Mouse (Mus musculus) layer of hippocampus, postnatal 25 days (tissue): ENCODE measurements at regions not wholly inside any gene's neighbourhood (a gene's known extent, or its start where the extent isn't known, plus 50 kb on each side); places are given as distances from the start of the nearest gene placed in this dataset.

Experiments used
- DNase-seq, 2 experiments: peaks; one replicate each; pipeline ENCODE4 v3.0.0; 2022; ENCODE audit warnings: mixed read lengths in 2 of 2, low spot score in 1 of 2; ENCODE audit errors: extremely low spot score in 1 of 2

DNA sequence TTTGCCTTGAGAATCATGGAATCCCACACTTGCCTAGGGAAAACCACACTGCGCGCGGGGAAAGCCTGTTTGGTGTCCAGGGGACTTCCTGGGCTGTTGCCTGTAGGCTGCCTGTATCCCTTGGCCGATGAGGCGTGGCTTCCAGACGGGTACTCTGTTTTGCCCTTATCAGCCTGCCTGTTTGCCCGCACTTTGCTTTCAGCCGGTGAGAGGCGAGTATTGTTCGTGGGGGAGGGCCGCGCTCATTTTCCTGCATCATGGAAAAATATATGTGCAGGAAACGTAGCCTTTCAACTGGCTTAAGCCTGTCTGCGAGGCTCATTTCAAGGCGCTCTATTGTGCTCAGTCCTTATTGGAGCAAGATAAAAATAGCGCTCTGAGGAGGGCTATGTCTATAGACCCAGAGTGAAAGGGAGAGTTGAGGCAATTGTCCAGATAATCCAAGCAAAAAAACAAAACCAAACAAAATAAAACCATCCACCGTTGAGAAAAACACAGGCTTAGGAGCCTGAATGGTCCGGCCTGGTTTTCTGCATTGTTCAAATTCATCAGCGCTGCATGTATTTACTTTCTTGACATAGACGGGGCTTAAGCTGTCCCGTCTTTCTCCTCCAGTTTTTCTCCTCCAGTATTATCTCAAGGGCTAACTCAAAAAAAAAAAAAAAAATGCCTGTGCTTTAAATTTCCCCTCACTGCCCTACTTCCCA lies 67.9 kb downstream of the Klf5 start:
- DNase-seq = no peak

DNA sequence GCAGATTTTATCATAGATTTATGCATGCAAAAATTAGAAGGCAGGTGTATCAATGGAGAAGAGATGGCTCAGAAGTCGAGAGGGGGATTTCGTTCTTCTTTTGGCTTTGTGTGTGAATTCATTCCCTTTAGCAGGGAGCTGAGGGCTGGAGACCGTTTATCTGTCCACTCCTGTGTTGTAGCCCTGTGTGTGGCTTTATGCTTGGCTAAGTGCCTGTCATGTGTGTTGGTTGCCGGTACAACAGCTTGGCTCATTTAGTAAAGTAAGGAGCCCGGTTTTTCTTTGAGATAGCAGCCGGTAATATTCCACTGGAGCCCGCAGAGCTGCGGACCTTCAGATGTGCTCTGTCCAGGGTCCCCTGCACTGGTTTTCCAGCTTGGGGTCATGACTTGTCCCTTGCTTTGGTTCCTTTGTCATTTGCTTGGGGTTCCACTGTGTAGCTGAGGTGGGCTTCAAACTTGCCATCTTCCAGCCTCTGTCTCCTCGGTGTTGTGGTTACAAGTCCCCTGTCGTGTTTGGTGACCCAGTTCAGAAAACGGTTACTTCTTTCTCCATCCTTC lies 68.6 kb downstream of the Klf5 start:
- no peak for DNase-seq

GRCm38 (mm10) chr14:99369366-99369765 lies 70.9 kb downstream of the Klf5 start:
- no peak for DNase-seq

GRCm38 (mm10) chr14:99373682-99374081 lies 75.2 kb downstream of the Klf5 start:
- no peak for DNase-seq

GRCm38 (mm10) chr14:99375040-99375610 lies 76.6 kb downstream of the Klf5 start:
- DNase-seq = no peak

DNA sequence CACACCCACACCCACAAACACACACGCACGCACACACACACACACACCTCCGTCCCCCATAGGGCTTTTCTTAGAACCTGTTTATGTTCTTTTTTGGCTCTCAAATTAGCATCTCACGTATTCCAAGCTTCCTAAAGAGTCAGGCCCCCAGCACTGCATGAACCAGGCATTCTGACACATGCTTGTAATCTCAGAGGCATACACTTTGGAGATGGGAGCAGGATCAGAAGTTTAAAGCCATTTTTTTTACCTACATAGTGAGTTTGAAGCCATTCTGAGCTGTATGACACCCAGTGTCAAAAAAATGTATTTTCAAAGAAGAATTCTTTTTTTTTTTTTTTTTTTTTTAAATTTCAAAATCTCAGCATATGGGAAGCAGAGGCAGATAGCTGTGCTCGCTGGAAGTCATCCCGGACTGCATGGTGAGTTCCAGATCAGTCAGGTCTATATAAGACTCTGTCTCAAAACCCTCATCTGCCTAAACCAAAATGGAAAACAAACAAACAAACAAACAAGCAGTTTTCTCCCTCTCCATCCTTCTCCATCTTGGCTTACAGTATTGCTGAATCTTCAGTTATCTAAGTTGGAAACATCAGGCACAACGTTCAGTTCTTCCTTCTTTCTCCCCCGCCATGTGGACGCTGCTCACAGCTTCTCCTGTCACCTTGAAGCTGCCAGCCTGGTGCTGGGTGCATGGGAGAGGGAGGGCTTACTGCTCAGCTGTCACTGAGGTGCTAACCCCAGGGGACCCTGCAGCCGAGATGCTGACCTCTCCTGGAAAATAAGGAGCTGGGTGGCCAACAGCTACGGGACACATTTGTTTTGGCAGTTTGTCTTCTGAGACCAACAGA lies 78.4 kb downstream of the Klf5 start:
- DNase-seq = no peak

- DNase-seq = no peak
Measured at GRCm38 (mm10) chr14:99381262-99382017, 82.9 kb downstream of the Klf5 start.

GRCm38 (mm10) chr14:99382051-99382450 lies 83.6 kb downstream of the Klf5 start:
- no peak for DNase-seq

DNA sequence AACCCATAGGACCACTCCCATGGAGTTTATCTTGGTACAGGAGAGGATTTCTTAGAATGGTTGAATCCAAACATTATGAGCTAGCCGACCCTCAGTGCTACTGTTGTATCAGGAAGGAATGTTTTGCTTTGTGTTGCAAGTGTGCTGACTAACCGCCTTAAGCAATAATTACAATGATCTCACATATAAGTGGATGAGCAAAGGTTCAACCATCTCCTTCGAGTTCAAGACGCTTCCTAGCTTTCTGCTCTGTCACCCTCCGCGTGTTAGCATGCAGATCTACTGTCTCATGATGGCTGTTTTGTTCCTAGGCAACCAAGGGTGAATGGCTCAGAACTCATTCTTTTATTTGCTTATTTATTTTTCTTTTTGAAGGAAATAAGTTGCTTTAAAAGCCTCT lies 84.7 kb downstream of the Klf5 start:
- no peak for DNase-seq

GRCm38 (mm10) chr14:99387581-99387980 lies 89.1 kb downstream of the Klf5 start:
- no peak for DNase-seq

- no peak for DNase-seq
Measured at GRCm38 (mm10) chr14:99389306-99389705, 90.8 kb downstream of the Klf5 start.

DNA sequence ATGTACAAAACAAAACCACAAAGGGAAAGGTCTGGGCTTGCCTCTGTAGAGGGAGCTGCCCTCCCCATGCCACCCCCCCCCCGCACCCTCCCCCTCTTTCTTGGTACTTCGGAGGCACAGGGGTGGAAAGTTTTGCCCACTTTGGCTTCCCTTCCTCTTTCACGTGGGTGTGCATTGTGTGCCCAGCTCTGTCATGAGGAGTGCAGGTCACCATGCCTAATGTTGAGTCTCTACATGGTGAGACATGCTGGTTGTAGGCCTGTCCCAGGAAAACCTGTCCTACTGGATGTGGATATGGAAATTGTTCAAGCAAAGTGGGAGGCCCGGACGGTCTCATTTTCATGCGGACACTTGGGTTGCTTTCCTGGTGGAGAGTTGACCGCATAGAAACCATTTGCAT lies 93.2 kb downstream of the Klf5 start:
- DNase-seq = no peak

GRCm38 (mm10) chr14:99392813-99393212 lies 94.3 kb downstream of the Klf5 start:
- DNase-seq = no peak

- no peak for DNase-seq
Measured at GRCm38 (mm10) chr14:99393611-99394010, 95.1 kb downstream of the Klf5 start.

DNA sequence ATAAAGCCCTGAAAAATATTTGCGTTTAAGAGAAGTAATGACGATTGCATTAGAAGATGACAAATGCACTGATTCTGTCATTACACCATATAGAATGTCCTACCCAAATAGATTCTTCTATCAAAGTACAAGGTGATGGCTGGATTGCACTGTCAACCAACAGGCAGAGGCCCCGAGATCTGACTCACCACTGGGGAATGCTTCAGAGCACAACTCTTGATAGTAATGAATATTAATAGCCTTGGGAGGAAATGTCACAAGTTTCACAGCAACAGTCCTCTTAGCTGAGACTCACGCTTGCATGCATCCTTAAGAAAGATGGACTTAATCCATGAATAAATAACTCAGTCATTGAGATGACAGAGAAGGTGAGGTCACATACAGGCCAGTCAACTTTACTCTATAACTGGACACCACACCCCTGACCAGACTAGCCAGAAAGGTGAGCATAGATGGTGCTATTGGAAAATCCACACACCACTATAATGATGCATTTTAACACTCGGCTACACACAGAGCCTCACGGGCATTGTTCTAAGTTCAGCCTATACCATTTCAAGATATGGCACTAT lies 104.8 kb downstream of the Klf5 start:
- DNase-seq = no peak

DNA sequence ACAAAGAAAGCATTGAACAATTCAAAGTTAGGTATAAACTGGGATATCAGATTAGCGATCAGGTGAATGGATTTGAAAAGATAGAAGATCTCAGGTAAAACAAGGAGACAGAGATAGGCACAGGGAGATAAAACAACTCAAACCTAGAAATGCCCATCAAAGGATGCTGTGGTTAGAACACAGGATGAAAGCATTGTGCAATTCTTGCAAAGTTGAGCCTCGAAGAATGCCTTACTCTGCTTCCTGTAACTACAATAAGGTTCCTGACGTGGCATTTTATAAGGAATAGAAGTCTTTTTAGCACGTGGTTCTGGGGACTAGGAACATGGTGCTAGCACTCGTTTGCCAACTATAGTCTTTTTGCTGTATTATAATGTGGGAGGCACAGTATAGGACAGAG lies 106.7 kb downstream of the Klf5 start:
- no peak for DNase-seq

DNA sequence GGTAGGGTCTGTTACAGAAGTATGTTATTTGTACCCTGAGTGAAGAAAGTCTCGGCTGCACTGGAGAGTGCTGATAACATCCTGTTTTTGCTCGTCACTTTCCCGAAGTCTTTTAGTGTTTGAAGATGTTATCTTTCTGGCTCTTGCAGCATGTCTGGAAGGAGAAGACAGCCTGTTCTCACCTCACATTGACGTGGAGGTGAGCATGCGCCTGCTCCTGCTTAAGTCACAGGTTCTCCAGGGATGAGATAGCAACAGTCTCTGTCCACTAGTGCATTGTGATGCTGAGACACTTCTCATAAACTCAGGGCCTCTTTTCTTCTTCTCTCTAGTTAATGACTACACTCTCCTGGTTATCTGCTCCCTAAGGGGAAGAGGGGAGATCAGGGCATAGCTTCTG lies 113.3 kb downstream of the Klf5 start:
- DNase-seq = no peak

GRCm38 (mm10) chr14:99416169-99416568 lies 117.7 kb downstream of the Klf5 start:
- DNase-seq = no peak

DNA sequence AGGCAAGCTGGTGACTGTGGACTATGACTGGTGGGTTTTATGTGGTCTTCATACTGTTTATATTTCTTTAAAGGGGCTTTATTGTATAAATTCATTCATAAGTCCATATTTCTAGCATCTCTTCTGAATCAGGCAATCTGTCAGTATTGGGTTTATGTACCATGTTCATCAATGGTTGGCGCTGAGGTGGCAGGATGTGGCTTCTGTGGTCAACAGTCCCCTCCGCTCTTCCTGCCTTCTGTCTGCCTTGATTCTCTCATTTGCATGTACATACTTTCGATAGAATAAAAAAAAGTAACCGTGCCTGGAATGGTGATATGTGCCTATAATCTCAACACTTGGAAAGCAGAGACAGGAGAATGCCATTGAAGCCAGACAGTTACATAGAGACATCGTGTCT lies 120.5 kb downstream of the Klf5 start:
- DNase-seq = no peak

DNA sequence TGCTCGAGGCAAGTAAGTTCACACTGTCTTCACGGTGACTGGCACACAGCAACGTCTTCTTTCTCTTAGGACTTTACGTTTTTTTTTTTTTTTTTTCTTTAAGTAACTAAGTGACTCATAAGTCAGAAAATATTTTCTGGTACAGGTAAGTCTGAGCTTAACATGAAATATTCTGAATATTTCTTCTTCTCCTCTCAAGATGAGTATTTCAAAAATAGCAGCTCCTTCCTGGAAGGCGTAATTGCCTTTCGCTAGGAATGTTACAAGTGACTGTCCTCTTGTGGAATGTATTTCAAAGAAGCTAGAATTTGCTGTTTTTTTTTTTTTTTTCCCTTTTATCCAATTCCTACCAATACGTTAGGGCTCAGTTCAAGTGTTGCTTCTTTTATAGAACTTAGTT lies 124.8 kb downstream of the Klf5 start:
- no peak for DNase-seq
